Mouse (Mus musculus) hindbrain, embryonic 15.5 days (tissue): ENCODE measurements around the gene Tex35. TPM values are rescaled to one million over a fixed set of nuclear protein-coding genes. Genes with fewer than 3 reads are reported as not detected.

Experiments used
- ATAC-seq: fragments of 200-750 bp; cut with Nextera tagmentation; 2 replicates; pipeline ENCODE4 v1.8.0; 2017; ENCODE audit warnings: low read depth, moderate number of reproducible peaks, moderate TSS enrichment; ENCODE audit not compliant: low FRiP score
- H3K27ac ChIP-seq: fragments of 300-500 bp; sonication (generic); replicated peaks from 2 replicates; pipeline ENCODE4 v1.5.1; 2015; ENCODE audit warnings: mild to moderate bottlenecking, inconsistent platforms
- H3K27me3 ChIP-seq: fragments of 300-500 bp; sonication (generic); 2 replicates; pipeline ENCODE4 v1.6.1; 2015; ENCODE audit warnings: control low read depth, inconsistent platforms
- H3K36me3 ChIP-seq: fragments of 300-500 bp; sonication (generic); 2 replicates; pipeline ENCODE4 v1.6.1; 2015; ENCODE audit warnings: control low read depth, inconsistent platforms
- H3K4me1 ChIP-seq: fragments of 300-500 bp; sonication (generic); replicated peaks from 2 replicates; pipeline ENCODE4 v1.6.1; 2015; ENCODE audit warnings: control low read depth, inconsistent platforms
- H3K4me2 ChIP-seq: fragments of 300-500 bp; sonication (generic); 2 replicates; pipeline ENCODE4 v1.6.1; 2015; ENCODE audit warnings: moderate library complexity, mild to moderate bottlenecking, inconsistent platforms
- H3K4me3 ChIP-seq: fragments of 300-500 bp; sonication (generic); 2 replicates; pipeline ENCODE4 v1.5.1; 2015; ENCODE audit warnings: mild to moderate bottlenecking, inconsistent platforms
- H3K9ac ChIP-seq: fragments of 300-500 bp; sonication (generic); 2 replicates; pipeline ENCODE4 v1.6.1; 2015; ENCODE audit warnings: inconsistent platforms
- H3K9me3 ChIP-seq: fragments of 300-500 bp; sonication (generic); 2 replicates; pipeline ENCODE4 v1.6.1; 2016; ENCODE audit warnings: control low read depth, inconsistent platforms
- WGBS: fragments of 180-500 bp; shearing (Covaris S2); methylation state at CpG from one replicate; pipeline ENCODE4 v1.1.7; 2015; 5-methylcytosine and 5-hydroxymethylcytosine counted together
- polyA plus RNA-seq: library from polyadenylated mRNA; unstranded; fragments of >200 nt; fragmentation: Nextera tagmentation; extraction: Ambion mirVana; gene quantifications from 2 replicates; pipeline ENCODE4 v1.2.1, GENCODE M21; 2015

The Tex35 gene
- polyA plus RNA-seq, 1 experiment from 2014 or later = not detected

DNA sequence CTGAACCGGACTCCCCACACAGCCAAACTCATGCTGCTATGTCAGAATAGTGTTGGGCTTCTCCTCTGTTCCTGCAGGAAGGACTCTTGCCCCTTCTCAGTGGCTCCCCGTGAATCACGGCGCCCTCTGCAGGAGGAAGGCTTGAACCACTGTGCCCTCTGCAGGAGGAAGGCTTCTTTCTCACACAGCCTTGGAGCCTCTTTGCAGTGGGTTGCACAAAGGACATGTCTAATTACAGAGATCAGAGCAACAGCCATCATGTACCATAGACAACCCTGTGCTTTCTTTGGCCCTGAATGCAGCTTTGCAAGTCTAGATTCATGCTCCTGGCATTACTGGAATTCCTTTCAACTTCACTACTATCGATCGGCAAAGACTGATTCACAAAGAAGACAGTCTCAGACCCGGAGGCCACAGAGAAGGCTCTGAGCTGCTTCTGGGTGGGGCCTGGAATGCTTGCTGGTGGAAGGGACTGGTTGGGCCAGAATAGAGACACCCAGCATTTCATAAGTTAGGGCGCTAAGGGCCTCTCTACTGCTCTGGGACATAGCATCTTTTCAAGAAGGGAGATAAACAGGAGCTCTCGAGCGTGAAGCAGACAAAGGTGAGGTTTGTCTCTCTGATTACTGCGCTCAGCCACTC, 29.0 kb downstream of the Tex35 start:
- no peaks in the 10 kb centered on the region for H3K27me3 ChIP-seq
- H3K4me2 ChIP-seq = no peak overlapping the region
- ATAC-seq = no peak
- WGBS = 31% methylated on average over 11 of the region's 11 CpGs
- no peak overlapping the region for H3K4me3 ChIP-seq
- no peaks in the 10 kb centered on the region for H3K36me3 ChIP-seq
- H3K4me1 ChIP-seq = peaks cover 10% of the 10 kb centered on the region; the same call in 1 of the 2 replicates
- no peaks in the 10 kb centered on the region for H3K9me3 ChIP-seq
- H3K9ac ChIP-seq = no peak overlapping the region
- H3K27ac ChIP-seq = no peak overlapping the region

DNA sequence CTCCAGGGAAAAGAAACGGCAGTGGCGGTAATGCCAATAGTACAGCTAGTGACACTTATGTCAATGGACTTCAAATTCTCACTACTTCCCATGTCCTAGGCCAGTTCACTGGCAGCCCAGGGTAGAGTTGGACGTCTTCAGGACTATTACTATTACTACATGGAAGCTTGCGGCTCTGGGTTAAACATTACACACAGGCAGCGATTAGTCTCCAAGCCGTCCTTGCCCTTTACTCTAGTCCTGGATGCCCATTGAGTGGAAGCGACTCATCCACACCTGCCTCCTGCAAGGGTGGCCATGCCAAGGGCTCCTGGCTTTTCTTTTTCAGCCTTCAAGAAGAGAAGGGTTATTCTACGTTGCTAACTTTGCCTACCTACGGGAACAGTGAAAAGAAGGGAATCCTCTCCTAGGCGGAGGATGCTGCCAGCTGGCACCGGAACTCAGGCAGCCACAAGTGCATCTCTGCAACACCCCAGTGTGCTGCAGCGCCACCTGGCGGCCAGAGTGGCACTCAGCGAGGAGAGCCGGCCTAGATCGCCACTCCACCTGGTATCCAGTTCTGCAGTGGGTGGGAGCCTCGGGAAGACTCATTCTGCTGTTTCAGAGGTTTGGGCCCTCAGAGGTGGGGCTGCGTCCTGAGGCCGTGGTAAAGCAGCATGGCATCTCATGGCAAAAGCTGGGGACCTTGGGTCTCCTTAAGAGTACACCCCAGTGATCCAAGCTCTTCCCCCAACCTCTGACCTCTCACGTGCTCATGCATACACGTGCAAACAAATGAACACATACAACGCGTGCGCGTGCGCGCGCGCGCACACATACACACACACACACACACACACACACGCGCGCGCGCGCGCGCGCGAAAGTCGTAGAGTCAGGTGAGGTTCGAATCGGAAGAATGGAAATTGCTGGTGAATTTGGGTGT, 31.4 kb downstream of the Tex35 start:
- Histone ChIP-seq H3K36me3 (no peaks in the 10 kb centered on the region), H3K27ac (no peak overlapping the region), H3K27me3 (no peaks in the 10 kb centered on the region), H3K4me2 (no peak overlapping the region), H3K4me1 (peaks cover 10% of the 10 kb centered on the region; the same call in 1 of the 2 replicates), H3K4me3 (no peak overlapping the region), H3K9me3 (no peaks in the 10 kb centered on the region), H3K9ac (no peak overlapping the region)
- WGBS = 61% methylated on average over 43 of the region's 43 CpGs
- ATAC-seq = no peak

GRCm38 (mm10) chr1:157076257-157076656, 32.2 kb downstream of the Tex35 start:
- H3K27me3 ChIP-seq = no peaks in the 10 kb centered on the region
- H3K27ac ChIP-seq = no peak overlapping the region
- no peaks in the 10 kb centered on the region for H3K9me3 ChIP-seq
- ATAC-seq = peak; percentile 43
- no peak overlapping the region for H3K4me3 ChIP-seq
- H3K4me1 ChIP-seq = peaks cover 10% of the 10 kb centered on the region; the same call in 1 of the 2 replicates
- H3K36me3 ChIP-seq = no peaks in the 10 kb centered on the region
- 6% methylated on average over 15 of the region's 15 CpGs for WGBS
- H3K4me2 ChIP-seq = no peak overlapping the region
- H3K9ac ChIP-seq = no peak overlapping the region

GRCm38 (mm10) chr1:157074937-157075336, 33.5 kb downstream of the Tex35 start:
- Histone ChIP-seq H3K9me3 (no peaks in the 10 kb centered on the region), H3K4me3 (no peak overlapping the region), H3K4me2 (no peak overlapping the region), H3K9ac (no peak overlapping the region), H3K27ac (no peak overlapping the region), H3K27me3 (no peaks in the 10 kb centered on the region), H3K36me3 (no peaks in the 10 kb centered on the region), H3K4me1 (peaks cover 10% of the 10 kb centered on the region; the same call in 1 of the 2 replicates)
- ATAC-seq = no peak
- 56% methylated on average over 7 of the region's 7 CpGs for WGBS

- Histone ChIP-seq H3K9me3 (no peaks in the 10 kb centered on the region), H3K9ac (no peak overlapping the region), H3K4me1 (0 out of 2 replicates have a peak, but pooled peaks cover 4% of the 10 kb centered on the region), H3K27ac (no peak overlapping the region), H3K4me2 (no peak overlapping the region), H3K27me3 (no peaks in the 10 kb centered on the region), H3K4me3 (no peak overlapping the region), H3K36me3 (no peaks in the 10 kb centered on the region)
- ATAC-seq = no peak
- WGBS = 93% methylated on average over 6 of the region's 6 CpGs
Observed at GRCm38 (mm10) chr1:157074371-157074770, 34.1 kb downstream of the Tex35 start.

DNA sequence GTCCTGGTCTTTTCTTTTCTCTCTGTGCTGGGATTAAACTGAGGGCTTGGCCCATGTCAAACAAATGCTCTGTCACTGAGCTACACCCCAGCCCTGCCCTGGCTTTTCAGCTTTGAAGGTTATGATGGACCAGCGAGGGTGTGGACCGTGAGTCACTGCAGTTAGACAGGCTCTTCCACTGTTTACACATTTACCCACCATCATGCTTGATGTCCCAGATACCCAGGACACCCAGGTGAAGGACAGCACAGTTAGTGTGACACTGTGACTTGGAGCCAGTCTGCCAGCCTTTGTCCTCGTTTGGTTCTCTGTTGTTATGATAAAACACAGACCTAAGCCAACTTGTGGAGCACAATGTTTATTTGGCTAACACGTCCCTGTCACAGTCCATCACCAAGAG, 34.9 kb downstream of the Tex35 start:
- no peaks in the 10 kb centered on the region for H3K27me3 ChIP-seq
- WGBS = 68% methylated on average over 4 of the region's 4 CpGs
- ATAC-seq = no peak
- no peak overlapping the region for H3K4me2 ChIP-seq
- no peak overlapping the region for H3K4me3 ChIP-seq
- H3K9me3 ChIP-seq = no peaks in the 10 kb centered on the region
- H3K27ac ChIP-seq = no peak overlapping the region
- no peak overlapping the region for H3K9ac ChIP-seq
- H3K4me1 ChIP-seq = 0 out of 2 replicates have a peak, but pooled peaks cover 4% of the 10 kb centered on the region
- H3K36me3 ChIP-seq = no peaks in the 10 kb centered on the region

GRCm38 (mm10) chr1:157069181-157069828, 39.2 kb downstream of the Tex35 start:
- Histone ChIP-seq H3K4me3 (no peak overlapping the region), H3K4me2 (no peak overlapping the region), H3K4me1 (0 out of 2 replicates have a peak, but pooled peaks cover 3% of the 10 kb centered on the region), H3K9ac (no peak overlapping the region), H3K27me3 (no peaks in the 10 kb centered on the region), H3K27ac (no peak overlapping the region), H3K9me3 (no peaks in the 10 kb centered on the region), H3K36me3 (no peaks in the 10 kb centered on the region)
- no peak for ATAC-seq
- WGBS = 52% methylated on average over 15 of the region's 15 CpGs

DNA sequence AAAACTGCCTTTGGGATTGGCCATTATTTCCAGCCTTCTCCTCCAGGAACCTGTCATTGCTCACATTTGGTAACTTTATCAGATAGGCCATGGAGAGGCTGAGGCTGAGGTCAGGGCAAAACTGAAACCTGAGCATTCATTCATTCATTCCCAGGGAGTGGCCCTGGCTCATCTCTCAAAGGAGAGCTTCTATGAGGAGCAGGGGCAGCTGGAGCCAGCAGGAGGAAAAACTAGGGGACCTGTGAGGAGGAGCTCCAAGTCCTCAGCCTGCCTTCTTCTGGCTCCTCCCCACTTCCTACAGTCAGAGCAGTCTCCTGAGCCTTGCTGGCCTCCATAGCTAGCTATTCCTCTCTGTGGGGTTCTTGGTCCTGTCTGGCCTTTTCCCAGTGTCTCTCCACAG, 40.2 kb downstream of the Tex35 start:
- no peak overlapping the region for H3K4me3 ChIP-seq
- no peaks in the 10 kb centered on the region for H3K9me3 ChIP-seq
- H3K27ac ChIP-seq = no peak overlapping the region
- no peak overlapping the region for H3K4me2 ChIP-seq
- H3K9ac ChIP-seq = no peak overlapping the region
- H3K4me1 ChIP-seq = peaks cover 10% of the 10 kb centered on the region; the same call in 1 of the 2 replicates
- ATAC-seq = no peak
- H3K27me3 ChIP-seq = no peaks in the 10 kb centered on the region
- no peaks in the 10 kb centered on the region for H3K36me3 ChIP-seq

- Histone ChIP-seq H3K9ac (no peak overlapping the region), H3K4me3 (no peak overlapping the region), H3K9me3 (no peaks in the 10 kb centered on the region), H3K4me1 (peaks cover 11% of the 10 kb centered on the region; the same call in 1 of the 2 replicates), H3K27me3 (no peaks in the 10 kb centered on the region), H3K27ac (no peak overlapping the region), H3K36me3 (no peaks in the 10 kb centered on the region), H3K4me2 (no peak overlapping the region)
- 69% methylated on average over 12 of the region's 12 CpGs for WGBS
- ATAC-seq = no peak
Observed at GRCm38 (mm10) chr1:157065819-157066730, 42.4 kb downstream of the Tex35 start.

GRCm38 (mm10) chr1:157063318-157064115, 45.0 kb downstream of the Tex35 start:
- WGBS = 50% methylated on average over 13 of the region's 13 CpGs
- Histone ChIP-seq H3K4me1 (peaks cover 11% of the 10 kb centered on the region; the same call in 1 of the 2 replicates), H3K4me3 (no peak overlapping the region), H3K27ac (no peak overlapping the region; the same call in 1 of the 2 replicates), H3K9ac (no peak overlapping the region), H3K9me3 (no peaks in the 10 kb centered on the region), H3K36me3 (no peaks in the 10 kb centered on the region), H3K4me2 (no peak overlapping the region), H3K27me3 (no peaks in the 10 kb centered on the region)
- ATAC-seq = peak; percentile 29; the same call in 1 of the 2 replicates
